Mouse (Mus musculus): ENCODE measurements around the gene Nfam1. TPM values are rescaled to one million over a fixed set of nuclear protein-coding genes. Genes with fewer than 3 reads are reported as not detected.

The Nfam1 gene
- polyA plus RNA-seq, 1 experiment from 2014 or later, result 1.2 TPM

- Histone ChIP-seq H3K9me3 (ENCODE audit: control insufficient read depth) (no peaks in the 10 kb centered on the region), H3K4me2 (replicated peaks; ENCODE audit: low read depth) (no peak overlapping the region), H3K9ac (ENCODE audit: low read depth, low read length) (no peak overlapping the region), H3K36me3 (ENCODE audit: control insufficient read depth, insufficient read depth) (no peaks in the 10 kb centered on the region), H3K4me3 (ENCODE audit: low read depth, low read length) (no peak overlapping the region), H3K27ac (ENCODE audit: low read depth, low read length) (no peak overlapping the region), H3K4me1 (replicated peaks; ENCODE audit: control insufficient read depth, insufficient read depth, low read length) (no peaks in the 10 kb centered on the region), H3K27me3 (replicated peaks; ENCODE audit: control insufficient read depth, insufficient read depth, low read length) (0 out of 2 replicates have a peak, but pooled peaks cover 3% of the 10 kb centered on the region)
- no peak for TF ChIP-seq CTCF (IDR thresholded peaks at IDR 0.05; ENCODE audit: low read depth)
- no peak for ATAC-seq
- 61% methylated on average over 5 of the region's 5 CpGs for WGBS
Observed at GRCm38 (mm10) chr15:82954034-82954433, 79.1 kb downstream of the Nfam1 start.

GRCm38 (mm10) chr15:82953096-82953495 is 80.0 kb downstream of the Nfam1 start:
- no peak overlapping the region for H3K4me3 ChIP-seq (ENCODE audit: low read depth, low read length)
- H3K9me3 ChIP-seq (ENCODE audit: control insufficient read depth), result no peaks in the 10 kb centered on the region
- no peaks in the 10 kb centered on the region for H3K4me1 ChIP-seq (replicated peaks; ENCODE audit: control insufficient read depth, insufficient read depth, low read length)
- TF ChIP-seq CTCF (IDR thresholded peaks at IDR 0.05; ENCODE audit: low read depth), result no peak
- 0 out of 2 replicates have a peak, but pooled peaks cover under 1% of the 10 kb centered on the region for H3K27me3 ChIP-seq (replicated peaks; ENCODE audit: control insufficient read depth, insufficient read depth, low read length)
- H3K9ac ChIP-seq (ENCODE audit: low read depth, low read length), result no peak overlapping the region
- no peak overlapping the region for H3K4me2 ChIP-seq (replicated peaks; ENCODE audit: low read depth)
- ATAC-seq, result no peak
- H3K36me3 ChIP-seq (ENCODE audit: control insufficient read depth, insufficient read depth), result no peaks in the 10 kb centered on the region
- H3K27ac ChIP-seq (ENCODE audit: low read depth, low read length), result no peak overlapping the region
- 45% methylated on average over 4 of the region's 4 CpGs for WGBS

- Histone ChIP-seq H3K9me3 (ENCODE audit: control insufficient read depth) (no peaks in the 10 kb centered on the region), H3K27me3 (replicated peaks; ENCODE audit: control insufficient read depth, insufficient read depth, low read length) (no peaks in the 10 kb centered on the region), H3K27ac (ENCODE audit: low read depth, low read length) (no peak overlapping the region), H3K9ac (ENCODE audit: low read depth, low read length) (no peak overlapping the region), H3K4me2 (replicated peaks; ENCODE audit: low read depth) (no peak overlapping the region), H3K4me3 (ENCODE audit: low read depth, low read length) (no peak overlapping the region), H3K4me1 (replicated peaks; ENCODE audit: control insufficient read depth, insufficient read depth, low read length) (no peaks in the 10 kb centered on the region), H3K36me3 (ENCODE audit: control insufficient read depth, insufficient read depth) (no peaks in the 10 kb centered on the region)
- no peak for ATAC-seq
- TF ChIP-seq CTCF (IDR thresholded peaks at IDR 0.05; ENCODE audit: low read depth), result no peak
- WGBS, result 25% methylated on average over 20 of the region's 20 CpGs
Observed at GRCm38 (mm10) chr15:82952292-82952705, 80.8 kb downstream of the Nfam1 start.

- Histone ChIP-seq H3K9me3 (ENCODE audit: control insufficient read depth) (no peaks in the 10 kb centered on the region), H3K4me2 (replicated peaks; ENCODE audit: low read depth) (no peak overlapping the region), H3K4me3 (ENCODE audit: low read depth, low read length) (no peak overlapping the region), H3K4me1 (replicated peaks; ENCODE audit: control insufficient read depth, insufficient read depth, low read length) (no peaks in the 10 kb centered on the region), H3K9ac (ENCODE audit: low read depth, low read length) (no peak overlapping the region), H3K27ac (ENCODE audit: low read depth, low read length) (no peak overlapping the region), H3K36me3 (ENCODE audit: control insufficient read depth, insufficient read depth) (no peaks in the 10 kb centered on the region), H3K27me3 (replicated peaks; ENCODE audit: control insufficient read depth, insufficient read depth, low read length) (no peaks in the 10 kb centered on the region)
- no peak for TF ChIP-seq CTCF (IDR thresholded peaks at IDR 0.05; ENCODE audit: low read depth)
- WGBS, result 76% methylated on average over 8 of the region's 8 CpGs
- no peak for ATAC-seq
Observed at GRCm38 (mm10) chr15:82950246-82950645, 82.9 kb downstream of the Nfam1 start.

- no peak for TF ChIP-seq CTCF (IDR thresholded peaks at IDR 0.05; ENCODE audit: low read depth)
- H3K36me3 ChIP-seq (ENCODE audit: control insufficient read depth, insufficient read depth), result no peaks in the 10 kb centered on the region
- H3K4me1 ChIP-seq (replicated peaks; ENCODE audit: control insufficient read depth, insufficient read depth, low read length), result no peaks in the 10 kb centered on the region
- no peak for ATAC-seq
- H3K9ac ChIP-seq (ENCODE audit: low read depth, low read length), result no peak overlapping the region
- H3K4me2 ChIP-seq (replicated peaks; ENCODE audit: low read depth), result no peak overlapping the region
- no peak overlapping the region for H3K27ac ChIP-seq (ENCODE audit: low read depth, low read length)
- no peaks in the 10 kb centered on the region for H3K27me3 ChIP-seq (replicated peaks; ENCODE audit: control insufficient read depth, insufficient read depth, low read length)
- WGBS, result 61% methylated on average over 5 of the region's 5 CpGs
- H3K9me3 ChIP-seq (ENCODE audit: control insufficient read depth), result no peaks in the 10 kb centered on the region
- H3K4me3 ChIP-seq (ENCODE audit: low read depth, low read length), result no peak overlapping the region
Observed at GRCm38 (mm10) chr15:82947431-82947830, 85.7 kb downstream of the Nfam1 start.

GRCm38 (mm10) chr15:82944479-82945195 is 88.5 kb downstream of the Nfam1 start:
- no peak for ATAC-seq
- H3K27me3 ChIP-seq (replicated peaks; ENCODE audit: control insufficient read depth, insufficient read depth, low read length), result no peaks in the 10 kb centered on the region
- H3K9ac ChIP-seq (ENCODE audit: low read depth, low read length), result no peak overlapping the region
- no peak overlapping the region for H3K27ac ChIP-seq (ENCODE audit: low read depth, low read length)
- no peaks in the 10 kb centered on the region for H3K4me1 ChIP-seq (replicated peaks; ENCODE audit: control insufficient read depth, insufficient read depth, low read length)
- WGBS, result 60% methylated on average over 9 of the region's 9 CpGs
- H3K9me3 ChIP-seq (ENCODE audit: control insufficient read depth), result no peaks in the 10 kb centered on the region
- H3K4me3 ChIP-seq (ENCODE audit: low read depth, low read length), result no peak overlapping the region
- H3K36me3 ChIP-seq (ENCODE audit: control insufficient read depth, insufficient read depth), result no peaks in the 10 kb centered on the region
- no peak overlapping the region for H3K4me2 ChIP-seq (replicated peaks; ENCODE audit: low read depth)
- no peak for TF ChIP-seq CTCF (IDR thresholded peaks at IDR 0.05; ENCODE audit: low read depth)

Small RNA genes lying within 50 kb of the gene (microRNA-seq; reads per million reads assigned to microRNA genes)
- 3.3 reads per million, percentile 5 among the genes with 10 or more reads in this experiment for gene Mir3080

Other genes starting within 250 kb of the Nfam1 start
- 79.7 and 87.1 TPM in 2 replicates for gene Cyp2d26, start 239.0 kb downstream of the Nfam1 start, polyA plus RNA-seq (2015; fragmentation: Nextera tagmentation; extraction: Ambion mirVana)
- gene Tcf20, start 45.4 kb downstream of the Nfam1 start, polyA plus RNA-seq (2015; fragmentation: Nextera tagmentation; extraction: Ambion mirVana), result 3.9 and 4.1 TPM in 2 replicates
- gene Serhl, start 56.2 kb upstream of the Nfam1 start, polyA plus RNA-seq (2015; fragmentation: Nextera tagmentation; extraction: Ambion mirVana), result 58.5 and 65.6 TPM in 2 replicates
- gene Rrp7a, start 89.5 kb upstream of the Nfam1 start, polyA plus RNA-seq (2015; fragmentation: Nextera tagmentation; extraction: Ambion mirVana), result 32.1 and 32.7 TPM in 2 replicates
- 49.8 and 51.6 TPM in 2 replicates for gene Poldip3, start 116.1 kb upstream of the Nfam1 start, polyA plus RNA-seq (2015; fragmentation: Nextera tagmentation; extraction: Ambion mirVana)
- gene Cyb5r3, start 139.3 kb upstream of the Nfam1 start, polyA plus RNA-seq (2015; fragmentation: Nextera tagmentation; extraction: Ambion mirVana), result 117 and 126 TPM in 2 replicates
- gene A4galt, start 218.5 kb upstream of the Nfam1 start, polyA plus RNA-seq (2015; fragmentation: Nextera tagmentation; extraction: Ambion mirVana), result 8.1 and 8.6 TPM in 2 replicates

All from intestine, postnatal 0 days (tissue).